Mouse (Mus musculus): ENCODE measurements around the gene Rnf150. TPM values are rescaled to one million over a fixed set of nuclear protein-coding genes. Genes with fewer than 3 reads are reported as not detected.
A peak's percentile ranks its signal among the peaks of the same experiment; 100 is the strongest.

Gene Rnf150
- polyA plus RNA-seq, 1 experiment from 2014 or later: 1.00 TPM

- no peaks in the 10 kb centered on the region for H3K36me3 ChIP-seq
- peaks cover 25% of the 10 kb centered on the region for H3K4me1 ChIP-seq
- under 1% methylated on average over 78 of the region's 80 CpGs for WGBS
- H3K9me3 ChIP-seq (replicated peaks): no peaks in the 10 kb centered on the region
- DNase-seq (ENCODE audit: low spot score): peak; percentile 76
- peak overlapping the region; percentile 88 for H3K4me3 ChIP-seq
- peaks cover 7% of the 10 kb centered on the region; the same call in 1 of the 2 replicates for H3K27me3 ChIP-seq (ENCODE audit: low read depth, poor library complexity, severe bottlenecking)
- peak overlapping the region; percentile 95 for H3K27ac ChIP-seq (replicated peaks)
Measured at GRCm38 (mm10) chr8:82863745-82864520, 777 bp downstream of the Rnf150 start.

DNA sequence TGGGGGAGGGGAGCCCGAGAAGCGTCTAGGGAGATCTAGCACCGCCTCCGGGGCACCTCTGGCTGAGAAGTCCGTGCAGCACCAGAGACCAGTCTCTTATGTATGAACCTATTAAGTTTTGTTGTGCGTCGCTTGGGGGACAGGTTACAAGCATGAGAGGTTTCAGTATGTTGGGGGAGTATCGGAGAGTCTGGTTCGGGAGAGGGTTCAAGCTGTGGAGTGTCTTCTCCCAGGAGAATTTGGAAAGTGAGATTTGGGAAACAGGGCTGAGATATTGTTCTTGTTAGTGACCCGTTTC lies 1.3 kb downstream of the Rnf150 start:
- H3K36me3 ChIP-seq: no peaks in the 10 kb centered on the region
- 4% methylated on average over 10 of the region's 10 CpGs for WGBS
- H3K9me3 ChIP-seq (replicated peaks): no peaks in the 10 kb centered on the region
- H3K4me3 ChIP-seq: peak overlapping the region; percentile 88
- H3K27me3 ChIP-seq (ENCODE audit: low read depth, poor library complexity, severe bottlenecking): peaks cover 7% of the 10 kb centered on the region; the same call in 1 of the 2 replicates
- DNase-seq (ENCODE audit: low spot score): no peak
- H3K27ac ChIP-seq (replicated peaks): peak overlapping the region; percentile 95
- peaks cover 25% of the 10 kb centered on the region for H3K4me1 ChIP-seq

DNA sequence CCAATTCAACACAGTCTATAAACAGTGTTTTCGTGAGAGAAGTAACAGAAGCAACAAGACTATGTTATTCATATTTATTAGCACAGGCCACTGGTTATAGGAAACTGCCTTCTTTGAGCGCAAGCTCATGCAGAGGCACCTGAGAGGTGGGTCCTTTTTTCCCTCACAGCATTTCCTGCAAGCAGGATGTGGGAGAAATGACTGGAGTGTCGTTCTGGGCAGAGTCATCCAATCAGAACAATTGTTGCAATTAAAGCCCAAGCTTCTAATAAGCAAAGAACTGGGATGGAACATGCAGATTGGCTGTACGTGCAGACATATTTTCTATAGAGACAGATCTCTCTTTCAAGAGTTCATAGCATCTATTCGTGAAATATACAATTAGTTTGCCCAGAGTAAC lies 2.1 kb downstream of the Rnf150 start:
- H3K9me3 ChIP-seq (replicated peaks): no peaks in the 10 kb centered on the region
- H3K27ac ChIP-seq (replicated peaks): no peak overlapping the region
- DNase-seq (ENCODE audit: low spot score): no peak
- 67% methylated on average over 5 of the region's 5 CpGs for WGBS
- no peaks in the 10 kb centered on the region for H3K36me3 ChIP-seq
- peaks cover 7% of the 10 kb centered on the region; the same call in 1 of the 2 replicates for H3K27me3 ChIP-seq (ENCODE audit: low read depth, poor library complexity, severe bottlenecking)
- H3K4me1 ChIP-seq: peaks cover 25% of the 10 kb centered on the region
- H3K4me3 ChIP-seq: peak overlapping the region; percentile 88

- peaks cover 7% of the 10 kb centered on the region; the same call in 1 of the 2 replicates for H3K27me3 ChIP-seq (ENCODE audit: low read depth, poor library complexity, severe bottlenecking)
- no peak for DNase-seq (ENCODE audit: low spot score)
- no peak overlapping the region for H3K27ac ChIP-seq (replicated peaks)
- H3K9me3 ChIP-seq (replicated peaks): no peaks in the 10 kb centered on the region
- WGBS: 74% methylated on average over 1 of the region's 1 CpGs
- no peaks in the 10 kb centered on the region for H3K36me3 ChIP-seq
- H3K4me3 ChIP-seq: no peak overlapping the region
- H3K4me1 ChIP-seq: peaks cover 25% of the 10 kb centered on the region
Measured at GRCm38 (mm10) chr8:82866251-82866650, 3.1 kb downstream of the Rnf150 start.

- WGBS: 87% methylated on average over 4 of the region's 4 CpGs
- Histone ChIP-seq H3K27me3 (ENCODE audit: low read depth, poor library complexity, severe bottlenecking) (no peaks in the 10 kb centered on the region), H3K36me3 (no peaks in the 10 kb centered on the region), H3K27ac (replicated peaks) (no peak overlapping the region), H3K9me3 (replicated peaks) (no peaks in the 10 kb centered on the region), H3K4me1 (peaks cover 3% of the 10 kb centered on the region; the same call in 1 of the 2 replicates), H3K4me3 (no peak overlapping the region)
- no peak for DNase-seq (ENCODE audit: low spot score)
Measured at GRCm38 (mm10) chr8:82870840-82871490, 7.8 kb downstream of the Rnf150 start.

- H3K9me3 ChIP-seq (replicated peaks): no peaks in the 10 kb centered on the region
- H3K4me3 ChIP-seq: no peak overlapping the region
- 90% methylated on average over 4 of the region's 4 CpGs for WGBS
- H3K36me3 ChIP-seq: no peaks in the 10 kb centered on the region
- no peak overlapping the region for H3K27ac ChIP-seq (replicated peaks)
- no peak for DNase-seq (ENCODE audit: low spot score)
- no peaks in the 10 kb centered on the region for H3K4me1 ChIP-seq
- H3K27me3 ChIP-seq (ENCODE audit: low read depth, poor library complexity, severe bottlenecking): no peaks in the 10 kb centered on the region
Measured at GRCm38 (mm10) chr8:82871986-82872385, 8.8 kb downstream of the Rnf150 start.

- Histone ChIP-seq H3K27ac (replicated peaks) (no peak overlapping the region), H3K36me3 (no peaks in the 10 kb centered on the region), H3K4me3 (no peak overlapping the region), H3K4me1 (no peaks in the 10 kb centered on the region), H3K9me3 (replicated peaks) (no peaks in the 10 kb centered on the region), H3K27me3 (ENCODE audit: low read depth, poor library complexity, severe bottlenecking) (no peaks in the 10 kb centered on the region)
- no peak for DNase-seq (ENCODE audit: low spot score)
- 80% methylated on average over 2 of the region's 2 CpGs for WGBS
Measured at GRCm38 (mm10) chr8:82874102-82874501, 10.9 kb downstream of the Rnf150 start.

DNA sequence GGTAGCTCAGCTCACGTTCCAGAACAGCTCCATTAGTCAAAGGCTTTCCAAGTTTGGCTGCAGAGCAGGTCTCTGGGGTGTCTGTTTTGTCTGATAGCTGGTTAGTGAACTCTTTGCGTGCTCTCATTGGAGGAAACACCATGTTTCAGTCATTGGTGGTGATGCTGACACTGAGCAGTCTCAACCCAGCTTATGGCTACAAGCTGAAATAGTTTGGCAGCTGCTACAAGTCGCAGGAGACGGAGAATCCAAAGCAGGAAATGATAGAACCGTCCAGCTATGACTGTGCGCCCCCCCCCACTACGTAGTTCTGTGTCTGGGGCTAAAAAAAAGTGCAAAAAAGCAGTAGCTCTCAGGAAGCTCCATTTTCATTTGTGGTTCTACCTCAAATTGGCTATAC lies 12.0 kb downstream of the Rnf150 start:
- 86% methylated on average over 7 of the region's 7 CpGs for WGBS
- Histone ChIP-seq H3K9me3 (replicated peaks) (no peaks in the 10 kb centered on the region), H3K36me3 (no peaks in the 10 kb centered on the region), H3K4me3 (no peak overlapping the region), H3K27ac (replicated peaks) (no peak overlapping the region), H3K4me1 (no peaks in the 10 kb centered on the region), H3K27me3 (ENCODE audit: low read depth, poor library complexity, severe bottlenecking) (no peaks in the 10 kb centered on the region)
- DNase-seq (ENCODE audit: low spot score): no peak

DNA sequence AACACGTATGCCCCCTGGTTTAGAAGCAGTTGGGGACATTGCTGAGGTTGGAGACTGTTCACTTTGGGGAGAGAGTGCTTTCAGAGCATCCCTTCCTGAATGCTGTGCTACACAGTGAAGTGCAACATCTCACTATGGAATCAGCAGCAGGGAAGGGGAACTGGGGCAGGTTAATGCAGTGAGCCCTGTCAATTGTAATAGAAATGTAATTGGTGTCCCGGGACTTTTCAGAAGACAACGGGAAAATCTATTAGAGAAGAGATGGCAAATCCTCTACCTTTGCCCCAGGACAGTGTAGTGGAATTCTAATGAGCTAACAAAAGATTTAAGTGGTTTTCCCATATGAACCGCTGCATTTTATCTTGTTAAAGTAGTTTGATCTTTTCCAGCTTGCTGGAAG lies 21.3 kb downstream of the Rnf150 start:
- WGBS: 82% methylated on average over 4 of the region's 4 CpGs
- Histone ChIP-seq H3K27ac (replicated peaks) (no peak overlapping the region), H3K9me3 (replicated peaks) (no peaks in the 10 kb centered on the region), H3K4me3 (no peak overlapping the region), H3K36me3 (no peaks in the 10 kb centered on the region), H3K27me3 (ENCODE audit: low read depth, poor library complexity, severe bottlenecking) (no peaks in the 10 kb centered on the region), H3K4me1 (no peaks in the 10 kb centered on the region)
- no peak for DNase-seq (ENCODE audit: low spot score)

DNA sequence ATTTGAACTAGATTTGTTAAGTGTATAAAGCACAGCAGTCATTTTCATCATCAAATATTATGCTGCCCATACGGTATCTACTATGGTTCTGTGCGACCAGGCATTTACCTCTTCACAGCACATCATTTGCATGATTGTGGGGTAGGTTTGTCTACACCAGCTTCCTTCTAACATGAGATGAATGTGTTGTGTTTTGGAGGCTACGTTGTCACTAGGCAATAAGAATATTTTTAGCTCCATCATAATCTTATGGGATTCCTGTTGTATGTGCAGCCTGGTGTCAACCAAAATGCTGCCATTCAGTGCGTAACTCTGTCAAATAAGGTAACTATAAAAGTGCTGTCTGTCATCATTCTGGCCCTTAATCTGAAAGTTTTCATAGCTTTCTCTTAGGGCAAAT lies 24.1 kb downstream of the Rnf150 start:
- no peak for DNase-seq (ENCODE audit: low spot score)
- Histone ChIP-seq H3K27ac (replicated peaks) (no peak overlapping the region), H3K4me3 (no peak overlapping the region), H3K9me3 (replicated peaks) (no peaks in the 10 kb centered on the region), H3K4me1 (no peaks in the 10 kb centered on the region), H3K27me3 (ENCODE audit: low read depth, poor library complexity, severe bottlenecking) (no peaks in the 10 kb centered on the region), H3K36me3 (no peaks in the 10 kb centered on the region)
- 94% methylated on average over 4 of the region's 4 CpGs for WGBS

DNA sequence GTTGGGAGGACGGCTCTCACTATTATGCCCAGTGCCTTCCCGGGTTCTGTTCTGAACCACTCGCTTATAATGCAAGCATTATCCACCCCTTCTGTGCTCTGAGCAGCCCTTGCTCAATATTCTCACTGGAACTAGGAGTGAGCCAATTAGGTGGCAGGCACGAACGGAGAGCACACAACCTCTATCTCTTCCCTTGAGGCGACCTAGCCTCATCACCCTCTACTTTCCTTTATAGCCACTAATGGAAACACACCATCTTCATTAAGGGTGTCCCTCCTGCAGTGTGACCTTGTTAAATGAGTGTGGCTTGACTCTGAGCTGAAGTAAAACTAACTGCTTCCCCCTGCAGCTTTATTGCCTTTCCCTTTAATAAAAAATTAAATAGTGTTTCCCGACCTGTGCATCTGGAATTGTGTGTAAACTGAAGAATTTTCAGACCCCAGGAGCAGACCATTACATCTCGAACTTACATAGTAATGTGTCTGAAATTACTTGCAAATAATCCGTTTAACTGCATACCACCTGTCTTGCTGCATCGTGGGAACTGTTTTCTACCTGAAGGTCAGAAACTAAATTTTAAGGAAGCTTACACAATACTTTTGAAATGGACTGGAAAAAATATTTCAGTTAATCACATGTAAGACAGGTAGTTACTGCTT lies 26.0 kb downstream of the Rnf150 start:
- Histone ChIP-seq H3K27ac (replicated peaks) (no peak overlapping the region), H3K36me3 (no peaks in the 10 kb centered on the region), H3K9me3 (replicated peaks) (no peaks in the 10 kb centered on the region), H3K4me1 (no peaks in the 10 kb centered on the region), H3K27me3 (ENCODE audit: low read depth, poor library complexity, severe bottlenecking) (no peaks in the 10 kb centered on the region), H3K4me3 (no peak overlapping the region)
- no peak for DNase-seq (ENCODE audit: low spot score)
- WGBS: 85% methylated on average over 10 of the region's 10 CpGs

- WGBS: 92% methylated on average over 4 of the region's 4 CpGs
- no peak for DNase-seq (ENCODE audit: low spot score)
- Histone ChIP-seq H3K27me3 (ENCODE audit: low read depth, poor library complexity, severe bottlenecking) (no peaks in the 10 kb centered on the region), H3K36me3 (no peaks in the 10 kb centered on the region), H3K9me3 (replicated peaks) (no peaks in the 10 kb centered on the region), H3K4me3 (no peak overlapping the region), H3K27ac (replicated peaks) (no peak overlapping the region), H3K4me1 (no peaks in the 10 kb centered on the region)
Measured at GRCm38 (mm10) chr8:82895091-82895490, 31.9 kb downstream of the Rnf150 start.

GRCm38 (mm10) chr8:82896796-82897195 lies 33.6 kb downstream of the Rnf150 start:
- H3K9me3 ChIP-seq (replicated peaks): no peaks in the 10 kb centered on the region
- 89% methylated on average over 2 of the region's 2 CpGs for WGBS

More at GRCm38 (mm10) chr8:82896796-82897195, 33.6 kb downstream of the Rnf150 start:
- Histone ChIP-seq H3K27ac (replicated peaks) (no peak overlapping the region), H3K27me3 (ENCODE audit: low read depth, poor library complexity, severe bottlenecking) (no peaks in the 10 kb centered on the region), H3K4me3 (no peak overlapping the region), H3K4me1 (no peaks in the 10 kb centered on the region), H3K36me3 (no peaks in the 10 kb centered on the region)
- no peak for DNase-seq (ENCODE audit: low spot score)

All from midbrain, embryonic 10.5 days (tissue).